Mouse (Mus musculus) cerebellum, adult 11 months (tissue): ENCODE results near the gene Nubp2.

ENCODE experiments used
- DNase-seq: peaks from one replicate; pipeline ENCODE4 v3.0.0; 2022

Gene Nubp2

DNA sequence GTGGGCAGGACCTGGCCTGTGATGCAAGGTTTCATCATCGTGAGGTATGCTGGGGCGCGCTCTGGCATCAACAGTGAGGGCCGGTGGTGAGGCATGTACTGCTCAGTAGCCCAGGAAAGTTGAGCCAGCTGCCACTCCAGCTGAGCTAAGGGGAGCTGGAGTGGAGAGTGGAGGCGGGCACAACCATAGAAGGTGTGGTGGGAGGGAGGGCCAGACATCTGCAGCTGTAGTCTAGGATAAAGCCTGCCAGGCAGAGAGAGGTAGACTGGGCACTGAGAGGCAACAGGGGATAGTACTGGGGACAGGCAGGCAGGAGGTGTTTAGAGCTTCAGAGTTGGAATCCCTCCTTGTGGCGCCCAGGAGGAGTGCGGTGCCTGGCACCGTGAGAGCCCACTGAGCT is 26.1 kb downstream of the Nubp2 start:
- no peak for DNase-seq

DNA sequence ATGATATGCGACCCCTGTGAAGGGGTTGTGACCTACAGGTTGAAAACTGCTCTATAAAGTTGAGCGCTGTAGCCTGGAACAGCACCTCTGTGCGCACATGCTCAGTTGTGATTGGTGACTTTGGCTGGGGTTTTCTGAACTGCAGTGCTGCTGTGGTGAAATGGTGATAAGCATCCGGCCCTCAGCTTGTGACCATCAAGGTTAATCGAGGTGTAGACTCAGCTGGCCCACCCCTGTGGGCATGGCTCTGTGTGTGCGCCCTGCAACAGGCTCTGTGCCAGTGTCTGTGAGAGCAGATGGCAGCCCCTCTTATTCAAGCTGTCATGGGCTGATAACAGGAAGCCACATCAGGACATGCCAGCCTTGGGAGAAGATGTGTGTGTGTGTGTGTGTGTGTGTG is 27.2 kb downstream of the Nubp2 start:
- DNase-seq = no peak

GRCm38 (mm10) chr17:24857831-24858470 is 28.2 kb downstream of the Nubp2 start:
- DNase-seq = no peak

- no peak for DNase-seq
Measured at GRCm38 (mm10) chr17:24856589-24856988, 29.6 kb downstream of the Nubp2 start.

GRCm38 (mm10) chr17:24855838-24856464 is 30.2 kb downstream of the Nubp2 start:
- DNase-seq = no peak

DNA sequence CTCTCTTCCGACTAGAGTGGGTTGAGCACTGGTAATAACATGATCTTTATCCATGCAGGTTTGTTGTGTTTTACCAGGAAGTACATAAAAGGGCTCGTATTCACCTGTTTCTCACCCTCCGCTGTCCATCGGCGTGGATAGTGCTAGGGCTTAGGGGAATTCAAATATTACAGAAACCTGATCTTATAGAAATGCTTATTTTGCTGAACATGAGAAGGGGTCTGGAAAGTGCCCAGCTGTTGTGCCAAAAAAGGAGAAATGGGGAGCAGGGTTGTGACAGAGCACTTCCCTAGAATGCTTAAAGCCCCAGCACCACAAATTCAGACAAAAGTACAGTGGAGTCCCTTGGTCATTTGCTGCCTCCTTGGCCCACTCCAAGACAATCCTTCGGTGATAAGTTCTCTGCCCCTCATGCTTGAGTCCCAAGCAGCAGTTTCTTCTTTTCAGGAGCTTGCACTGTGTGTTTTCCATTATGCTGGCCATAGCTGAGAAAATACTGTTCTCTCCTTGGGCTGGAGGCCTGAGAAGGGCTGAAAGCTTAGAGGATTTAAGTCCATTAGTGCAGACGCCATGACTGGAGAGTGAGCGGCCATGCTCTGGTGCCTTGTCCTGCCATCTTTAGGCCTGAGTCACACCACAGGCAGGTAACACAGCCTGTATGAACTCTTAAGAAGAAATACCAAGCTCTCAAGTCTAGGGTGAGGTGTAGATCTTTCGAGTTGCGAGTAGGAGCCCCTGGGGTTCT is 34.6 kb downstream of the Nubp2 start:
- no peak for DNase-seq

GRCm38 (mm10) chr17:24850773-24851127 is 35.4 kb downstream of the Nubp2 start:
- DNase-seq = no peak

DNA sequence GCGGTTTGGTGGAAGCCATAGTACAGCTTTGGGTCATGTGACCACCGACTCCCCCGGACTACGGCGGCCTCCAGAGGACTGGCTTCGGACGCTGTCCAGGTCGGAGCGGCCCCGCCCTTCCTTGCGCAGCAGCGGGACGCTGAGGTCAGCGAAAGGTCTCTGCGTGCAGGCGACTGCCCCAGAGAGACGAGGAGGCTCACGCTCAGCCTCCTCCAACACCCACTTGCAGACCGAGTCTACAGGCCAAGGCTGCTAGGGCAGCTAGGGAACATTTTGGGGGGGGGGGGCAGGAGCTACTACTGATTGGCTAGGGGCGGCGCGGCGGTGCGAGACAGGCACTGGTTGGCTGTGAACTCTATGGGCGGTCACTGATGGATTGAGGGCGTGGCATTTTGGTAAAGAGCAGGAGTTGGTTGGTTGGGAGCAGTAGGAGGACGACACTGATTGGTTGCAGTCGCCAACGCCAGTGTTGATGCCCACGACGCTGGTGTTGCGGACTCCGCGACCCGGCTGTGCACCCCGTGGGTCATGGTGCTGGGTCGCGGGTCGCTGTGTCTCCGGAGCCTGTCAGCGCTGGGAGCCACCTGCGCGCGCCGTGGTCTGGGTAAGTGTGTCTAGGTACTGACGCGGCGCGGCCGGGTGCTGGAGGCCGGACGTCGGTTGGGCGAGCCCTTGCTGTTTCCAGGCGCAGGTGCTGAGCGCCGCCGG is 35.9 kb downstream of the Nubp2 start, which contains the start of gene Fahd1:
TSS of gene Fahd1 (minus strand) at position 300 of the 708 bp plus-strand sequence.
- peak; percentile 94 for DNase-seq

DNA sequence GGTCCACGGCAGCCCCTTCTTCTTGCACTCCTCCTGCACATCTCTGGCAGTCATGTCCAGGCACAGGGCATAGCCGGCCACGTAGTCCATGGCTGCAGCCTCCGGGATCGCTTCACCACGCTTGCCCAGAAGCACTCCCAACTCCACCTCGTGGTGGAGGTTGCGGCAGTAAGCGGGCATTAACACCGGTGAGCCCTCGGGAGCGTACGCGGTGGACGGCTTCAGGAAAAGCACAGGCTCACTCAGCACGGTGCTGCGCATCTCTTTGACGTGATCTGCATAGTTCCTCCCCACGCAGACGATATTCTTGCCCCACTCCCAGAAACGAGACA is 36.5 kb downstream of the Nubp2 start:
- DNase-seq = no peak

DNA sequence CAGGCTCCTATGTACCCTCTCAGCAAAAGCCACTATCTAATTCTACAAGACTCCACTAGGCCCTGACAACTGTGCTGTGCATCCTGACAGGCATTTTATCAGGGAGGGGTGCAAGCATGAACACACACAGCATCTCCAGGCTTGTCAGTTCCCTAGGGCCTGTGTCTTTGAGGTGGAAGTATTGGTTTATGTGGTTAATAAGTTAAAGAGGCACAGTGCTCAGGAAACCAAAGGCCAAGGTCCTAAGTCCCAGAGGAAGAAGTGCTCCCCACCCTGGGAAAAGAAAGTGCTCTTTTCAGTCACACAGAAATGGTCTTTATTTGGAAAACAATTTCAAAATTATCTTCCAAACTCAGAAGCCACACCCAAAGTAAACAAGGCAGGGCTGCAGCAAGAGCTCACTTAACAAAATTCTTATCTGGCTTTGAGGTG is 37.5 kb downstream of the Nubp2 start:
- no peak for DNase-seq

- DNase-seq = no peak
Measured at GRCm38 (mm10) chr17:24847386-24847785, 38.8 kb downstream of the Nubp2 start.

GRCm38 (mm10) chr17:24844525-24844924 is 41.6 kb downstream of the Nubp2 start:
- DNase-seq = no peak

DNA sequence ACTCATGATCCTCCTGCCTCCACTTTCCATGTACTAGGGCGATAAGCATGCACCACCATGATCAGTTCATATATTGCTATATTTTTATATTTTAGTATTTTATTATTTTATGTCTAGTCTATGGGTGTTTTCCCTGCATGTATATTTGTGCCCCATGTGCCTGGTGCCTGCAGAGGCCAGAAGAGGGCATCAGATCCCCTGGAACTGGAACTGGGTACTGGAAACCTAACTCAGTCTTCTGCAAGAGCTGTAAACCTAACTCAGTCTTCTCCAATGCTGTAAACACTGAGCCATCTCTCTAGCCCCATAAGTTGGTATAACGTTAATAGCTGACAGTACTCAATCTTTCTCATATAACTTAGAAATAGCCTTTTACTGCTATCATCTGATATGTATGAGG is 43.5 kb downstream of the Nubp2 start:
- no peak for DNase-seq

DNA sequence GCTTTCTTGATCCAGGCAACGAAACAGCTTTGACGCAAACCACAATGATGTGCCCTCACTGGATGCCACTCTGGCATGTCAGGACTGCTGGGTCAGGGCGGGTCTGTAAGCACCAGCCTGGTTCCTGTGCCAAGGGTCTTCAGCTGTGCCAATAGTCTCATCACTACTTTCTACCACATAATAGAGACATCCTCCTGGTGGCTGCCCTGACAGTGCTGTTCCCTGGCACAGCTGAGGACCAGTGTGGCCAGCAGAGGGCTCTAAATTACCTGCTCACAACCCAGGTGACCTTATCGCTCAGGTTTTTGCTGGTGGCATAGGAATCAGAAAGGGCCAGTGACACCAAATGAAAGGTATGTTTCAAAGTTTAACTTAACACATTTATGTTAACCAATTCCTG is 45.0 kb downstream of the Nubp2 start:
- no peak for DNase-seq

- DNase-seq = no peak
Measured at GRCm38 (mm10) chr17:24840341-24840740, 45.8 kb downstream of the Nubp2 start.

GRCm38 (mm10) chr17:24839842-24840241 is 46.3 kb downstream of the Nubp2 start, which contains the start of gene Hagh:
TSS of gene Hagh (plus strand) at chr17:24840143.
- no peak for DNase-seq
